Mouse (Mus musculus): ENCODE data around the gene Cnnm1.
"Not testable (repeated sequence)": the region's sequence is repeated elsewhere in the genome, so short reads cannot be mapped to it uniquely, and the experiment has no call there.

Cnnm1 gene

GRCm38 (mm10) chr19:43465601-43466255, 25.5 kb downstream of the Cnnm1 start:
- no peak for DNase-seq (ENCODE audit: low spot score)

- DNase-seq (ENCODE audit: low spot score) = no peak
Observed at GRCm38 (mm10) chr19:43467927-43468685, 27.9 kb downstream of the Cnnm1 start.

- no peak for DNase-seq (ENCODE audit: low spot score)
Observed at GRCm38 (mm10) chr19:43469333-43469732, 29.1 kb downstream of the Cnnm1 start.

GRCm38 (mm10) chr19:43472331-43472730, 32.1 kb downstream of the Cnnm1 start:
- DNase-seq (ENCODE audit: low spot score) = no peak

GRCm38 (mm10) chr19:43472781-43473180, 32.5 kb downstream of the Cnnm1 start:
- DNase-seq (ENCODE audit: low spot score) = no peak

- peak; percentile 72 for DNase-seq (ENCODE audit: low spot score)
Observed at GRCm38 (mm10) chr19:43475642-43476041, 35.4 kb downstream of the Cnnm1 start.

- DNase-seq (ENCODE audit: low spot score) = peak; percentile 65
Observed at GRCm38 (mm10) chr19:43476063-43476462, 35.8 kb downstream of the Cnnm1 start.

- DNase-seq (ENCODE audit: low spot score) = no peak
Observed at GRCm38 (mm10) chr19:43477436-43477835, 37.2 kb downstream of the Cnnm1 start.

GRCm38 (mm10) chr19:43478891-43479290, 38.7 kb downstream of the Cnnm1 start:
- peak; percentile 44 for DNase-seq (ENCODE audit: low spot score)

GRCm38 (mm10) chr19:43479431-43479830, 39.2 kb downstream of the Cnnm1 start:
- DNase-seq (ENCODE audit: low spot score) = no peak

- DNase-seq (ENCODE audit: low spot score) = no peak
Observed at GRCm38 (mm10) chr19:43480512-43480911, 40.3 kb downstream of the Cnnm1 start.

- no peak for DNase-seq (ENCODE audit: low spot score)
Observed at GRCm38 (mm10) chr19:43487429-43487828, 47.2 kb downstream of the Cnnm1 start.

GRCm38 (mm10) chr19:43493316-43493715, 53.1 kb downstream of the Cnnm1 start:
- DNase-seq (ENCODE audit: low spot score) = not testable (repeated sequence)

- no peak for DNase-seq (ENCODE audit: low spot score)
Observed at GRCm38 (mm10) chr19:43493878-43494277, 53.6 kb downstream of the Cnnm1 start.

- DNase-seq (ENCODE audit: low spot score) = no peak
Observed at GRCm38 (mm10) chr19:43494914-43495313, 54.7 kb downstream of the Cnnm1 start.

GRCm38 (mm10) chr19:43495846-43496245, 55.6 kb downstream of the Cnnm1 start:
- DNase-seq (ENCODE audit: low spot score) = no peak

- DNase-seq (ENCODE audit: low spot score) = no peak
Observed at GRCm38 (mm10) chr19:43497440-43497839, 57.2 kb downstream of the Cnnm1 start.

GRCm38 (mm10) chr19:43498874-43499273, 58.6 kb downstream of the Cnnm1 start:
- no peak for DNase-seq (ENCODE audit: low spot score)

- DNase-seq (ENCODE audit: low spot score) = no peak
Observed at GRCm38 (mm10) chr19:43502630-43503029, 62.4 kb downstream of the Cnnm1 start.

- DNase-seq (ENCODE audit: low spot score) = not testable (repeated sequence)
Observed at GRCm38 (mm10) chr19:43503593-43503992, 63.4 kb downstream of the Cnnm1 start.

GRCm38 (mm10) chr19:43505441-43505840, 65.2 kb downstream of the Cnnm1 start:
- DNase-seq (ENCODE audit: low spot score) = no peak

GRCm38 (mm10) chr19:43510436-43511220, 70.4 kb downstream of the Cnnm1 start:
- DNase-seq (ENCODE audit: low spot score) = no peak
